Mouse (Mus musculus) midbrain, embryonic 14.5 days (tissue): ENCODE measurements at regions not wholly inside any gene's neighbourhood (a gene's known extent, or its start where the extent isn't known, plus 50 kb on each side); places are given as distances from the start of the nearest gene placed in this dataset.
"Not testable (repeated sequence)": the region's sequence is repeated elsewhere in the genome, so short reads cannot be mapped to it uniquely, and the experiment has no call there.

Experiments
- ATAC-seq: fragments of 200-750 bp; cut with Nextera tagmentation; 2 replicates; pipeline ENCODE4 v1.8.0; 2017; ENCODE audit warnings: moderate number of reproducible peaks, moderate library complexity; ENCODE audit not compliant: low FRiP score, low TSS enrichment
- DNase-seq: peaks from one replicate; pipeline ENCODE4 v3.0.0-alpha.2; 2015
- H3K27ac ChIP-seq: fragments of 300-500 bp; sonication (generic); replicated peaks from 2 replicates; pipeline ENCODE4 v1.5.1; 2014; ENCODE audit warnings: mild to moderate bottlenecking, low read depth, low read length, moderate library complexity
- H3K27me3 ChIP-seq: fragments of 300-500 bp; sonication (generic); 2 replicates; pipeline ENCODE4 v1.6.1; 2014; ENCODE audit warnings: low read length, control low read depth, mixed read lengths; ENCODE audit not compliant: control insufficient read depth, insufficient read depth
- H3K36me3 ChIP-seq: fragments of 300-500 bp; sonication (generic); 2 replicates; pipeline ENCODE4 v1.6.1; 2014; ENCODE audit warnings: low read length, control low read depth; ENCODE audit not compliant: control insufficient read depth, insufficient read depth
- H3K4me1 ChIP-seq: fragments of 300-500 bp; sonication (generic); 2 replicates; pipeline ENCODE4 v1.6.1; 2014; ENCODE audit warnings: mild to moderate bottlenecking, antibody characterized with exemption, low read length, control low read depth; ENCODE audit not compliant: control insufficient read depth, insufficient read depth
- H3K4me2 ChIP-seq: fragments of 300-500 bp; sonication (generic); 2 replicates; pipeline ENCODE4 v1.6.1; 2014; ENCODE audit warnings: mild to moderate bottlenecking, low read length, moderate library complexity
- H3K4me3 ChIP-seq: fragments of 300-500 bp; sonication (generic); replicated peaks from 2 replicates; pipeline ENCODE4 v1.5.1; 2014; ENCODE audit warnings: low read depth, low read length
- H3K9ac ChIP-seq: fragments of 300-500 bp; sonication (generic); replicated peaks from 2 replicates; pipeline ENCODE4 v1.6.1; 2014; ENCODE audit warnings: mild to moderate bottlenecking, low read length, moderate library complexity
- H3K9me3 ChIP-seq: fragments of 300-500 bp; sonication (generic); 2 replicates; pipeline ENCODE4 v1.6.1; 2016; ENCODE audit warnings: low read length, control low read depth, mixed read lengths; ENCODE audit not compliant: control insufficient read depth
- WGBS: fragments of 180-500 bp; shearing (Covaris S2); extraction: QIAGEN DNeasy Blood & Tissue Kit; methylation state at CpG from one replicate; pipeline ENCODE4 v1.1.7; 2014; 5-methylcytosine and 5-hydroxymethylcytosine counted together

DNA sequence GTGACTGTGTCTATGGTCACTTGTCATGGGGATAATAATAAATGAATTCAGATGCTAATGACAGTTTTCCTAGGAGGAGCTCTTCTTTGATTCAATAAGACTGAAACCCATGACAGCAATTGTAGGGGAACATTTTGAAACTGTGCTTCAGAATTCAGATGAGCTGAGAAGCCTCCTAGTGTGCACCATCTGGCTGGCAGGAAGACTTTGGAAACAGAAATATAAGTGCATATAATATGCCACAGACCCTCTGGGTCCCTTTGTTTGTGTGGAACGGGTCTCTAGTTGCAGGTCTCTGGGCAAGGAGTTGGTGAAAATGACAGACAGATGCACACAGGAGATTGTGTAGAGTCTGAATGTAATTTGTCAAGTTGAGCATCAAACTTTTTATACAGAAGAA lies 1043.3 kb upstream of the Cntnap5a start:
- Histone ChIP-seq H3K4me1 (no peaks in the 10 kb centered on the region), H3K36me3 (no peaks in the 10 kb centered on the region), H3K4me2 (no peak overlapping the region), H3K27ac (no peak overlapping the region), H3K9ac (no peak overlapping the region), H3K27me3 (no peaks in the 10 kb centered on the region), H3K4me3 (no peak overlapping the region), H3K9me3 (no peaks in the 10 kb centered on the region)
- DNase-seq: peak; percentile 13
- WGBS: 27% methylated on average over 1 of the region's 1 CpGs
- ATAC-seq: no peak; the same call in 1 of the 2 replicates

DNA sequence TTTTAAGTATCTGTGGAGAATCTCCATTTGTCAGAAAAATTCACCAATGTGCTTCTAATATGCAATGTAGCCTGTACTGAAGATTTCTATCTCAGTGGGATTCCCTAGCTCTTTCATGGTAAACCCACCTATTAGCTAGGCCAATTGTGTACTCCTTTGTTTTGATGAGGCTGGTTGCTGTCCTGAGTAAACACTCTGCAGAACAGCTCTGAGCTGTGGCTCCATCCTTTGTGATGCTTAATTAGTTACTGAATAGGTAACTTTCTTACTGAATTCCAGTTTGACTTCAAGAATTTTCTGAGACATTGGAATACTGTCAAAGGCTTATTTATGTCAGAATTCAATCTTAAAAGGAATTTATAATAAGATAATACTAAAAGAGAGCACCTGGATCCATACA lies 1042.7 kb upstream of the Cntnap5a start:
- not testable (repeated sequence) for H3K4me3 ChIP-seq, ATAC-seq, H3K4me1 ChIP-seq, H3K4me2 ChIP-seq, DNase-seq, H3K27me3 ChIP-seq, H3K36me3 ChIP-seq, H3K27ac ChIP-seq, H3K9ac ChIP-seq, H3K9me3 ChIP-seq

GRCm38 (mm10) chr1:114673954-114674353 lies 1010.6 kb upstream of the Cntnap5a start:
- Histone ChIP-seq H3K4me3 (no peak overlapping the region), H3K36me3 (no peaks in the 10 kb centered on the region)
- WGBS: 33% methylated on average over 2 of the region's 2 CpGs

DNA sequence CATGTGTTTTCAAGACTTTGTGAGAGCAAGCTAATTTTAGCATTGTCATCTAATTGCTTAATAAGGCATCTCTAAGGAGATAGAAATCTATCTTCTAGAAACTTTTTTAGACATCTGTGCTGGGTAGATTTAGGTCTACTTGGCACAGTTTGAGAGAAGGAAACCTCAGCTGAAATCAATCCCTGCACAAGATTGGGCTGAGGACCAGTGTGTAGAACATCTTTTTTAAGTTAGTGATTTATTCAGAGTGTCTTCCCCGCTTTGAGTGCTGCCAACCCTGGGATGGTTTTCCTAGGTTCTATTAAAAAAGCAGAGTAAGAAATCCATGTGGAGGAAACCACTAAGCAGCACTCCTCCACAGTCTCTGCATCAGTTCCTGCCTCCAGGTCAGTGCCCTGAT lies 1003.3 kb upstream of the Cntnap5a start:
- Histone ChIP-seq H3K36me3 (no peaks in the 10 kb centered on the region), H3K9me3 (no peaks in the 10 kb centered on the region), H3K4me3 (no peak overlapping the region), H3K27me3 (no peaks in the 10 kb centered on the region), H3K4me1 (no peaks in the 10 kb centered on the region), H3K4me2 (no peak overlapping the region), H3K27ac (no peak overlapping the region), H3K9ac (no peak overlapping the region)
- WGBS: 94% methylated on average over 1 of the region's 1 CpGs
- DNase-seq (no peak), ATAC-seq (no peak)

More at GRCm38 (mm10) chr1:114673954-114674353, 1010.6 kb upstream of the Cntnap5a start:
- Histone ChIP-seq H3K9me3 (no peaks in the 10 kb centered on the region), H3K4me1 (no peaks in the 10 kb centered on the region), H3K4me2 (no peak overlapping the region), H3K27ac (no peak overlapping the region), H3K9ac (no peak overlapping the region), H3K27me3 (no peaks in the 10 kb centered on the region)
- DNase-seq: no peak
- no peak for ATAC-seq

- 83% methylated on average over 4 of the region's 4 CpGs for WGBS
- ATAC-seq (no peak), DNase-seq (no peak)
- Histone ChIP-seq H3K36me3 (no peaks in the 10 kb centered on the region), H3K27ac (no peak overlapping the region), H3K4me1 (no peaks in the 10 kb centered on the region), H3K4me3 (no peak overlapping the region), H3K9me3 (no peaks in the 10 kb centered on the region), H3K27me3 (no peaks in the 10 kb centered on the region), H3K4me2 (no peak overlapping the region), H3K9ac (no peak overlapping the region)
Measured at GRCm38 (mm10) chr1:114721142-114721541, 963.4 kb upstream of the Cntnap5a start.

DNA sequence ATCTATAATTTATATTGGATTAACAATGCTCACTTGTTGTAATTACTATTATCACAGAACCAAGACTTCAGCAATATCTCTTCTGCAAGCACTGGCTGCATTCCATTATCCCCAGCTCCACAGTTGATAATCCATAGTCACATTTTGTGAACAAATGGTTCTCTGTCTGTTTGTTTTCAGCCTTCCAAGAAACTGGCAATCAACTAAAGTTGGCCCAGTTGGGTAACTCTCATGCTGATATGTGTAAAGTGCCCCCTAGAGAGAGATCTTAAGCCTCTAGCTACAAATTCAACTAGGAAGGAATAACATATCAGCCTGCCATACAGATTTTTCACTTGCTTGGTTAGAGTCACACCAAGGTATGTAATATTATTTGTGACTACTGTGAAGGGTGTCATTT lies 955.4 kb upstream of the Cntnap5a start:
- H3K4me3 ChIP-seq: no peak overlapping the region
- no peak for DNase-seq
- no peak for ATAC-seq

More for the DNA sequence above, 955.4 kb upstream of the Cntnap5a start:
- Histone ChIP-seq H3K36me3 (no peaks in the 10 kb centered on the region), H3K9me3 (no peaks in the 10 kb centered on the region), H3K9ac (no peak overlapping the region), H3K4me2 (no peak overlapping the region), H3K27me3 (no peaks in the 10 kb centered on the region), H3K27ac (no peak overlapping the region), H3K4me1 (no peaks in the 10 kb centered on the region)
